Mouse (Mus musculus) testis, adult 2 months (tissue): Measurements from ENCODE around the gene Fbn1. TPM values are rescaled to one million over a fixed set of nuclear protein-coding genes. Genes with fewer than 3 reads are reported as not detected.

Source experiments
- H3K27ac ChIP-seq: fragments of 200-500 bp; 2 replicates; pipeline ENCODE4 v1.5.1; 2012; ENCODE audit warnings: low read depth, low read length; ENCODE audit not compliant: control insufficient read depth, insufficient read depth
- H3K27me3 ChIP-seq: fragments of 200-500 bp; 2 replicates; pipeline ENCODE4 v1.6.1; 2012; ENCODE audit warnings: mild to moderate bottlenecking, low read length, moderate library complexity; ENCODE audit not compliant: control insufficient read depth, insufficient read depth
- H3K36me3 ChIP-seq: fragments of 200-500 bp; 2 replicates; pipeline ENCODE4 v1.6.1; 2012; ENCODE audit warnings: mild to moderate bottlenecking, low read length; ENCODE audit not compliant: control insufficient read depth, insufficient read depth
- H3K4me1 ChIP-seq: fragments of 200-500 bp; 2 replicates; pipeline ENCODE4 v1.6.1; 2012; ENCODE audit warnings: low read length; ENCODE audit not compliant: control insufficient read depth, insufficient read depth
- H3K4me3 ChIP-seq: fragments of 200-500 bp; 2 replicates; pipeline ENCODE4 v1.5.1; 2012; ENCODE audit warnings: low read depth, mild to moderate bottlenecking, low read length, moderate library complexity, mixed read lengths; ENCODE audit not compliant: control insufficient read depth
- CTCF ChIP-seq: fragments of 200-500 bp; IDR thresholded peaks from 2 replicates; pipeline ENCODE4 v1.5.1; 2012; ENCODE audit warnings: low read depth, mild to moderate bottlenecking, inconsistent platforms, low read length, moderate library complexity; ENCODE audit not compliant: control insufficient read depth, insufficient read depth, insufficient replicate concordance
- POLR2A ChIP-seq: fragments of 200-500 bp; IDR thresholded peaks from 2 replicates; pipeline ENCODE4 v1.6.1; 2012; ENCODE audit warnings: low read depth, mild to moderate bottlenecking, inconsistent platforms, low read length, moderate library complexity; ENCODE audit not compliant: control insufficient read depth
- polyA plus RNA-seq: library from polyadenylated mRNA; depleted of rRNA; stranded (reverse); fragments of >200 nt; gene quantifications from 2 replicates; pipeline ENCODE4 v1.2.3, GENCODE M21; 2012

The Fbn1 gene
- polyA plus RNA-seq, 1 experiment, result 1.1 TPM

GRCm38 (mm10) chr2:125431491-125431890 is 76.3 kb downstream of the Fbn1 start:
- Histone ChIP-seq H3K27ac (no peak overlapping the region), H3K4me1 (no peaks in the 10 kb centered on the region)
- no peak for TF ChIP-seq CTCF
- no peak for TF ChIP-seq POLR2A

GRCm38 (mm10) chr2:125428811-125429438 is 78.9 kb downstream of the Fbn1 start:
- Histone ChIP-seq H3K4me3 (no peak overlapping the region), H3K4me1 (no peaks in the 10 kb centered on the region), H3K27ac (no peak overlapping the region), H3K27me3 (no peaks in the 10 kb centered on the region), H3K36me3 (no peaks in the 10 kb centered on the region)
- no peak for TF ChIP-seq CTCF
- no peak for TF ChIP-seq POLR2A

More at GRCm38 (mm10) chr2:125431491-125431890, 76.3 kb downstream of the Fbn1 start:
- no peaks in the 10 kb centered on the region for H3K27me3 ChIP-seq
- no peak overlapping the region for H3K4me3 ChIP-seq
- no peaks in the 10 kb centered on the region for H3K36me3 ChIP-seq

GRCm38 (mm10) chr2:125420604-125421003 is 87.2 kb downstream of the Fbn1 start:
- no peaks in the 10 kb centered on the region for H3K27me3 ChIP-seq
- no peak overlapping the region for H3K4me3 ChIP-seq
- H3K36me3 ChIP-seq, result no peaks in the 10 kb centered on the region
- TF ChIP-seq POLR2A (no peak), CTCF (no peak)
- no peaks in the 10 kb centered on the region; the same call in 1 of the 2 replicates for H3K4me1 ChIP-seq
- H3K27ac ChIP-seq, result no peak overlapping the region

- H3K27me3 ChIP-seq, result no peaks in the 10 kb centered on the region
- TF ChIP-seq POLR2A (no peak), CTCF (no peak)
- H3K4me3 ChIP-seq, result no peak overlapping the region
- H3K27ac ChIP-seq, result no peak overlapping the region
- no peaks in the 10 kb centered on the region; the same call in 1 of the 2 replicates for H3K4me1 ChIP-seq
- H3K36me3 ChIP-seq, result no peaks in the 10 kb centered on the region
Measured at GRCm38 (mm10) chr2:125419681-125420080, 88.1 kb downstream of the Fbn1 start.

GRCm38 (mm10) chr2:125418546-125418945 is 89.2 kb downstream of the Fbn1 start:
- Histone ChIP-seq H3K27ac (no peak overlapping the region), H3K4me1 (no peaks in the 10 kb centered on the region; the same call in 1 of the 2 replicates), H3K27me3 (no peaks in the 10 kb centered on the region), H3K36me3 (no peaks in the 10 kb centered on the region), H3K4me3 (no peak overlapping the region)
- no peak for TF ChIP-seq CTCF

- Histone ChIP-seq H3K4me1 (no peaks in the 10 kb centered on the region; the same call in 1 of the 2 replicates), H3K27me3 (no peaks in the 10 kb centered on the region), H3K27ac (no peak overlapping the region), H3K36me3 (no peaks in the 10 kb centered on the region), H3K4me3 (no peak overlapping the region)
- TF ChIP-seq POLR2A, result no peak
- TF ChIP-seq CTCF, result no peak
Measured at GRCm38 (mm10) chr2:125416541-125417245, 91.1 kb downstream of the Fbn1 start.

GRCm38 (mm10) chr2:125412351-125412750 is 95.4 kb downstream of the Fbn1 start:
- no peak overlapping the region for H3K4me3 ChIP-seq

More at GRCm38 (mm10) chr2:125412351-125412750, 95.4 kb downstream of the Fbn1 start:
- no peaks in the 10 kb centered on the region for H3K27me3 ChIP-seq
- H3K27ac ChIP-seq, result no peak overlapping the region
- no peaks in the 10 kb centered on the region for H3K36me3 ChIP-seq
- TF ChIP-seq CTCF (no peak), POLR2A (no peak)
- H3K4me1 ChIP-seq, result no peaks in the 10 kb centered on the region
